Mouse (Mus musculus) stomach, embryonic 14.5 days (tissue): Measurements from ENCODE around the gene Tmem53. TPM values are rescaled to one million over a fixed set of nuclear protein-coding genes. Genes with fewer than 3 reads are reported as not detected.
"Not testable (repeated sequence)": the region's sequence is repeated elsewhere in the genome, so short reads cannot be mapped to it uniquely, and the experiment has no call there.

ENCODE experiments used
- ATAC-seq: fragments of 200-750 bp; cut with Nextera tagmentation; 2 replicates; pipeline ENCODE4 v1.8.0; 2017; ENCODE audit warnings: low read depth, moderate TSS enrichment; ENCODE audit not compliant: insufficient number of reproducible peaks, insufficient read depth, low FRiP score
- H3K27ac ChIP-seq: fragments of 300-500 bp; sonication (generic); 2 replicates; pipeline ENCODE4 v1.5.1; 2014; ENCODE audit warnings: mild to moderate bottlenecking, low read length, moderate library complexity, mixed read lengths
- H3K27me3 ChIP-seq: fragments of 300-500 bp; sonication (generic); 2 replicates; pipeline ENCODE4 v1.6.1; 2014; ENCODE audit warnings: low read length, control low read depth, mixed read lengths; ENCODE audit not compliant: control insufficient read depth, insufficient read depth
- H3K36me3 ChIP-seq: fragments of 300-500 bp; sonication (generic); 2 replicates; pipeline ENCODE4 v1.6.1; 2014; ENCODE audit warnings: mild to moderate bottlenecking, control low read depth, low read length, moderate library complexity, mixed read lengths; ENCODE audit not compliant: control insufficient read depth, insufficient read depth
- H3K4me1 ChIP-seq: fragments of 300-500 bp; sonication (generic); 2 replicates; pipeline ENCODE4 v1.6.1; 2014; ENCODE audit warnings: low read length, control low read depth, mixed read lengths; ENCODE audit not compliant: control insufficient read depth, insufficient read depth
- H3K4me2 ChIP-seq: fragments of 300-500 bp; sonication (generic); replicated peaks from 2 replicates; pipeline ENCODE4 v1.6.1; 2014; ENCODE audit warnings: low read depth, low read length, control low read depth
- H3K4me3 ChIP-seq: fragments of 300-500 bp; sonication (generic); 2 replicates; pipeline ENCODE4 v1.5.1; 2014; ENCODE audit warnings: low read depth, low read length, control low read depth
- H3K9ac ChIP-seq: fragments of 300-500 bp; sonication (generic); replicated peaks from 2 replicates; pipeline ENCODE4 v1.6.1; 2014; ENCODE audit warnings: low read depth, mild to moderate bottlenecking, control low read depth, low read length, moderate library complexity, mixed read lengths
- H3K9me3 ChIP-seq: fragments of 300-500 bp; sonication (generic); 2 replicates; pipeline ENCODE4 v1.6.1; 2016; ENCODE audit warnings: low read depth, low read length, control low read depth; ENCODE audit not compliant: control insufficient read depth
- WGBS: fragments of 180-500 bp; shearing (Covaris S2); extraction: QIAGEN DNeasy Blood & Tissue Kit; methylation state at CpG from one replicate; pipeline ENCODE4 v1.1.7; 2014; 5-methylcytosine and 5-hydroxymethylcytosine counted together
- polyA plus RNA-seq: library from polyadenylated mRNA; unstranded; fragments of >200 nt; fragmentation: Nextera tagmentation; extraction: Ambion mirVana; gene quantifications from 2 replicates; pipeline ENCODE4 v1.2.1, GENCODE M21; 2014

The Tmem53 gene
- polyA plus RNA-seq, 1 experiment from 2014 or later: 18.9 TPM

GRCm38 (mm10) chr4:117253218-117254016, 1.7 kb downstream of the Tmem53 start:
- Histone ChIP-seq H3K4me1 (0 out of 2 replicates have a peak, but pooled peaks cover 12% of the 10 kb centered on the region), H3K27ac (no peak overlapping the region; the same call in 1 of the 2 replicates), H3K9ac (0 out of 2 replicates have a peak overlapping the region, but pooled peaks have one; percentile 3), H3K36me3 (no peaks in the 10 kb centered on the region), H3K27me3 (no peaks in the 10 kb centered on the region), H3K9me3 (no peaks in the 10 kb centered on the region), H3K4me3 (no peak overlapping the region), H3K4me2 (no peak overlapping the region; the same call in 1 of the 2 replicates)
- WGBS: 55% methylated on average over 12 of the region's 12 CpGs
- ATAC-seq: no peak

DNA sequence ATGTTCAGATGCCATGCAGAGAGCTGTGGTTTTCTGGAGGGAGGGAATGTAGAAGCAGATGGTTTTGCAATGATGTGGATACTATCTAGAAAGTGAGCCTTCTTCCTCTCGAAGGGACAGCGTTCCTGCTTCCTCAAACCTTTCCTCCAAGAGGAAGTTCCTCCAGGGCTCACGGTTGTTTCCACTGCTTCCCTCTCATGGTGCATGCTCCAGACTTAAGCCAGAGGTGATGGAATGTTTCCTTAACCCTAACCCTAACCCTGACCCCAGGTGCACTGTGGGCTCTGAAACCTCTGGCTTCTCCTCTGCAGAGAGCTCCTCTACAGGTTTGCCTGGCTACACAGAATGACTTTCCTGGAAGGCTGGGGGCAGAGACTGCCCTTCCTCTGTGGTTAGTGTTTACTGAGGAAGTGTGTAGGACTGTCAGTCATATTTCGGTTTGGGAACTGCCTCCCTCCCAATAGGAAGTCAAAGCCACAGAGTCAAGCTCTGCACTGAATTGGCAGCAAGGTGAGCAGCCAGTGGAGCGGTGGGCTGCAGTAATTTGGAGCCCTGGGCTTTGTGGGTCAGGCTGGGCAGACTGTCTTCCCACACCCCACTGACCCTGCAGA, 2.4 kb downstream of the Tmem53 start:
- H3K4me1 ChIP-seq: 0 out of 2 replicates have a peak, but pooled peaks cover 12% of the 10 kb centered on the region
- WGBS: 56% methylated on average over 5 of the region's 5 CpGs
- no peak overlapping the region for H3K4me3 ChIP-seq
- H3K27me3 ChIP-seq: no peaks in the 10 kb centered on the region
- ATAC-seq: no peak
- no peaks in the 10 kb centered on the region for H3K9me3 ChIP-seq
- H3K4me2 ChIP-seq: no peak overlapping the region
- H3K36me3 ChIP-seq: no peaks in the 10 kb centered on the region
- no peak overlapping the region; the same call in 1 of the 2 replicates for H3K27ac ChIP-seq
- 0 out of 2 replicates have a peak overlapping the region, but pooled peaks have one; percentile 3 for H3K9ac ChIP-seq

DNA sequence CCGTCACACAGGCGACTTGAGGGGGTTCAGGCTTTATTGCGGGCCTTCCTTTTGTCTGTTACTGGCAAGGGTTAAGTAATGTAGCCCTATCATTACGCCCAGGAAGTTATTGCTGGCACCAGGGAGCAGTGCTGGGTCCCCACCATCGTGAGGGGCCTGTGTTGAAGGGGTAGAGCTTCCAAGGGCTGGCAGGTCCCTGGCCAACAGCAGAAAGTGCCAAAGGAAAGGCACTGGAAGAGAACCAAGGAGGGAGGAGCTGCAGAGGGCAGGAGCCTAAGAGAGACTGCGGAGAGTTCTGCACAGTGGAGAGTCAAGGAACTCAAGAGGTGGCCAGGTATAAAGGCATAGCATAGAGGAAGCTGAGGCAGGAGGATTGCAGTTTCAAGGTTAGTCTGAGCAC, 2.9 kb downstream of the Tmem53 start:
- ATAC-seq: no peak
- H3K9me3 ChIP-seq: no peaks in the 10 kb centered on the region
- no peaks in the 10 kb centered on the region for H3K27me3 ChIP-seq
- 71% methylated on average over 6 of the region's 6 CpGs for WGBS
- 0 out of 2 replicates have a peak, but pooled peaks cover 12% of the 10 kb centered on the region for H3K4me1 ChIP-seq
- no peak overlapping the region for H3K4me2 ChIP-seq
- no peaks in the 10 kb centered on the region for H3K36me3 ChIP-seq
- no peak overlapping the region for H3K27ac ChIP-seq
- H3K9ac ChIP-seq: no peak overlapping the region
- no peak overlapping the region for H3K4me3 ChIP-seq

DNA sequence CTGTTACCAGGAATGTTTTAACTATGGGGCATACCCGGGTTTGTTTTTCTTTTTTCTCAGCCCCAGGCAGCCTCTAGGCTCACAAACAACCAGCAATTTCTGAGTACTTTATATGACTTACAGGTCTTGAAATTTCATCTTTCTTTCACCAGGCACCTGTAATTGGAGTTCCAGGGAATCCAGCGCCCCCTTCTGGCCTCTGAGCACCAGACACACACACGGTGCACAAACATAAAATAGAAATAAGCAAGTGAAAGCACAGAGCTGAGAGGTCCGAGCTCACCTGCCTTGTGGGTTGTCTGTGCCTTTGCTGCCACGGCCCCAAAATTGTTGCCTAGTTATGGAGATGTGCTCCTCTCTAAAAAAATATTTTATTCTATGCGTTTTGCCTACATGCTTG, 8.2 kb downstream of the Tmem53 start:
- H3K9me3 ChIP-seq, H3K27ac ChIP-seq, H3K4me2 ChIP-seq, H3K27me3 ChIP-seq, H3K9ac ChIP-seq, H3K4me3 ChIP-seq, H3K36me3 ChIP-seq, H3K4me1 ChIP-seq, ATAC-seq: not testable (repeated sequence)
- 73% methylated on average over 6 of the region's 6 CpGs for WGBS

GRCm38 (mm10) chr4:117261222-117261621, 9.5 kb downstream of the Tmem53 start:
- ATAC-seq: no peak
- H3K4me3 ChIP-seq: no peak overlapping the region
- WGBS: 65% methylated on average over 2 of the region's 2 CpGs
- no peak overlapping the region for H3K27ac ChIP-seq
- no peaks in the 10 kb centered on the region for H3K27me3 ChIP-seq
- H3K9ac ChIP-seq: no peak overlapping the region
- no peaks in the 10 kb centered on the region for H3K4me1 ChIP-seq
- H3K9me3 ChIP-seq: no peaks in the 10 kb centered on the region
- no peak overlapping the region for H3K4me2 ChIP-seq
- H3K36me3 ChIP-seq: no peaks in the 10 kb centered on the region

- no peaks in the 10 kb centered on the region for H3K27me3 ChIP-seq
- H3K9ac ChIP-seq: no peak overlapping the region
- no peak for ATAC-seq
- no peak overlapping the region for H3K4me3 ChIP-seq
- H3K4me1 ChIP-seq: no peaks in the 10 kb centered on the region
- WGBS: 50% methylated on average over 13 of the region's 13 CpGs
- H3K27ac ChIP-seq: no peak overlapping the region
- H3K36me3 ChIP-seq: no peaks in the 10 kb centered on the region
- no peak overlapping the region for H3K4me2 ChIP-seq
- H3K9me3 ChIP-seq: no peaks in the 10 kb centered on the region
Observed at GRCm38 (mm10) chr4:117262101-117262913, 10.6 kb downstream of the Tmem53 start.

DNA sequence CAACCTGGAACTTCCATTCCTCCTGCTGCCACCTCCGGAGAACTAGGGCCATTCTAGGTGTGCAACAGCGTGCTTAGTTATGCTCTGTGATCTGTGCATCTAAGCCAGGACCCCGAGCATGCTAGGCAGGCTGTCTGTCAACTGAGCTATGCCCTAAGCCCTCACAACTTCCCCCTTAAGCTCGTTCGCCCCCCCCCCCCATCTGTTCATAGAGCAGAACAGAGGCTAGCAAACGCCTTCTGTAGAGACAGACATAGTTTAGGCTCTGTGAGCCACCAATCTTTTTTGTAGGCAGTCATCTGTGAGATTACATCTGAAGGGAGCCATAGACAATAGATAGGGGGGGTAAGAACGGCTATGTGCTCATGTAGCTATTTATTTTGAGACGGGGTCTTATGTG, 11.2 kb downstream of the Tmem53 start:
- H3K27ac ChIP-seq: no peak overlapping the region
- WGBS: 69% methylated on average over 8 of the region's 8 CpGs
- H3K36me3 ChIP-seq: peaks cover under 1% of the 10 kb centered on the region; the same call in 1 of the 2 replicates
- no peak for ATAC-seq
- no peaks in the 10 kb centered on the region for H3K27me3 ChIP-seq
- H3K9ac ChIP-seq: no peak overlapping the region
- H3K9me3 ChIP-seq: no peaks in the 10 kb centered on the region
- H3K4me2 ChIP-seq: no peak overlapping the region
- no peaks in the 10 kb centered on the region for H3K4me1 ChIP-seq
- no peak overlapping the region for H3K4me3 ChIP-seq

DNA sequence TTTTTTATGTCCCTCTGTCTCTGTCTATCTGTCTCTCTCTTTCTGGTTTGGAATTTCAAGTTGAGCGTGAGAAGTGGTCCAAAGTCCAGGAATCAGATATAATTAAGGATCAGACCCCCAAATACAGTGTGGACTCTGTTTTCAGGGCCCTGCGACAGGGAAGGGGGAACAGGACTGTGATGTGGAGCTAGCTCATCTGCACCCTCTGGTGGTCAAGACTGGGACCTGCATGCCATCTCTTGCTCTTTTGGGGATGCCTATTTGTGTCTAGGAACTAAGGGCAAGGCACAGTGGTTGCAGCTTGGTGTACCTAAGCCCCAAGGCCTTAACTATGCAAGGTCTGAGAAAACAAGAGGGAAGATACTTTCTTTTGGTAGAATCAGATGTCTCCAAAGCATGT, 15.5 kb downstream of the Tmem53 start:
- 7% methylated on average over 2 of the region's 2 CpGs for WGBS
- Histone ChIP-seq H3K36me3 (peaks cover 9% of the 10 kb centered on the region; the same call in 1 of the 2 replicates), H3K27me3 (no peaks in the 10 kb centered on the region), H3K9me3 (no peaks in the 10 kb centered on the region), H3K4me2 (no peak overlapping the region), H3K4me3 (no peak overlapping the region), H3K4me1 (no peaks in the 10 kb centered on the region), H3K27ac (no peak overlapping the region), H3K9ac (no peak overlapping the region)
- no peak for ATAC-seq
